Mouse (Mus musculus) hindbrain, embryonic 16.5 days (tissue): ENCODE data around the gene Krtap19-2. TPM values are rescaled to one million over a fixed set of nuclear protein-coding genes. Genes with fewer than 3 reads are reported as not detected.

Experiments used
- ATAC-seq: fragments of 200-750 bp; cut with Nextera tagmentation; 2 replicates; pipeline ENCODE4 v1.8.0; 2017; ENCODE audit warnings: moderate TSS enrichment, moderate library complexity
- H3K27ac ChIP-seq: fragments of 300-500 bp; sonication (generic); 2 replicates; pipeline ENCODE4 v1.5.1; 2014; ENCODE audit warnings: low read depth, mild to moderate bottlenecking, control low read depth, low read length, moderate library complexity
- H3K27me3 ChIP-seq: fragments of 300-500 bp; sonication (generic); replicated peaks from 2 replicates; pipeline ENCODE4 v1.6.1; 2014; ENCODE audit warnings: low read length; ENCODE audit not compliant: control insufficient read depth, insufficient read depth
- H3K36me3 ChIP-seq: fragments of 300-500 bp; sonication (generic); 2 replicates; pipeline ENCODE4 v1.6.1; 2014; ENCODE audit warnings: mild to moderate bottlenecking, low read length, moderate library complexity, mixed read lengths; ENCODE audit not compliant: control insufficient read depth, insufficient read depth
- H3K4me1 ChIP-seq: fragments of 300-500 bp; sonication (generic); 2 replicates; pipeline ENCODE4 v1.6.1; 2014; ENCODE audit warnings: low read depth, low read length; ENCODE audit not compliant: control insufficient read depth, insufficient read depth
- H3K4me2 ChIP-seq: fragments of 300-500 bp; sonication (generic); 2 replicates; pipeline ENCODE4 v1.6.1; 2014; ENCODE audit warnings: mild to moderate bottlenecking, low read length, control low read depth, moderate library complexity
- H3K4me3 ChIP-seq: fragments of 300-500 bp; sonication (generic); 2 replicates; pipeline ENCODE4 v1.5.1; 2014; ENCODE audit warnings: mild to moderate bottlenecking, low read length, control low read depth, moderate library complexity
- H3K9ac ChIP-seq: fragments of 300-500 bp; sonication (generic); 2 replicates; pipeline ENCODE4 v1.6.1; 2014; ENCODE audit warnings: low read depth, mild to moderate bottlenecking, control low read depth, low read length, moderate library complexity
- H3K9me3 ChIP-seq: fragments of 300-500 bp; sonication (generic); 2 replicates; pipeline ENCODE4 v1.6.1; 2014; ENCODE audit warnings: mild to moderate bottlenecking, low read length, moderate library complexity; ENCODE audit not compliant: control insufficient read depth
- WGBS: fragments of 180-500 bp; shearing (Covaris S2); extraction: QIAGEN DNeasy Blood & Tissue Kit; methylation state at CpG from one replicate; pipeline ENCODE4 v1.1.7; 2014; 5-methylcytosine and 5-hydroxymethylcytosine counted together
- polyA plus RNA-seq: library from polyadenylated mRNA; unstranded; fragments of >200 nt; fragmentation: Nextera tagmentation; extraction: Ambion mirVana; gene quantifications from 2 replicates; pipeline ENCODE4 v1.2.1, GENCODE M21; 2015

Krtap19-2 gene
- polyA plus RNA-seq, 1 experiment from 2014 or later: not detected

GRCm38 (mm10) chr16:88847363-88847762 is 26.7 kb downstream of the Krtap19-2 start:
- no peaks in the 10 kb centered on the region for H3K4me1 ChIP-seq
- ATAC-seq: no peak
- WGBS: 90% methylated on average over 1 of the region's 1 CpGs

DNA sequence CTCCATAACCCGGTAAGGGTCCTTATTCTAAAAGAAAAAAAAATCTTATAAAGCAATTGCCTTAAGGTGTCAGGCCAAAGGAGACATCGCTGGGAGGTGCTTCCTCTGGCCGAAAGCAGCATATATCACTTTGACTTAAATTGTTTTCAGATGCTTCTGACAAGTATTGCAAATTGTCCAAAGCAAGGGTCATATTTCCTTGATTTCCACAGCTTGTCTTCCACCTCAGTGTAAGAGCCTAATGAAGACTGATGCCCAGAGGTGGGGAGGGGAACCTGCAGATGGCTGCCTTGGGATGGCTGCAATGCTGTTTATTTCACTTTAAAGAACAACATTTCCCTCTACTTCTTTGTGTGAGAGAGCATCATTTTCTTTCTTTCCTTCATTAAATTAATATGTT is 47.1 kb downstream of the Krtap19-2 start:
- no peak overlapping the region for H3K4me2 ChIP-seq
- no peak overlapping the region for H3K27ac ChIP-seq
- H3K36me3 ChIP-seq: no peaks in the 10 kb centered on the region
- no peak for ATAC-seq
- H3K27me3 ChIP-seq: no peaks in the 10 kb centered on the region
- no peaks in the 10 kb centered on the region for H3K9me3 ChIP-seq
- 52% methylated on average over 3 of the region's 3 CpGs for WGBS
- no peaks in the 10 kb centered on the region for H3K4me1 ChIP-seq
- no peak overlapping the region for H3K9ac ChIP-seq
- no peak overlapping the region for H3K4me3 ChIP-seq

More at GRCm38 (mm10) chr16:88847363-88847762, 26.7 kb downstream of the Krtap19-2 start:
- no peak overlapping the region for H3K4me3 ChIP-seq
- H3K4me2 ChIP-seq: no peak overlapping the region
- no peaks in the 10 kb centered on the region for H3K36me3 ChIP-seq
- no peak overlapping the region for H3K27ac ChIP-seq
- H3K27me3 ChIP-seq: no peaks in the 10 kb centered on the region
- H3K9me3 ChIP-seq: no peaks in the 10 kb centered on the region
- no peak overlapping the region for H3K9ac ChIP-seq

DNA sequence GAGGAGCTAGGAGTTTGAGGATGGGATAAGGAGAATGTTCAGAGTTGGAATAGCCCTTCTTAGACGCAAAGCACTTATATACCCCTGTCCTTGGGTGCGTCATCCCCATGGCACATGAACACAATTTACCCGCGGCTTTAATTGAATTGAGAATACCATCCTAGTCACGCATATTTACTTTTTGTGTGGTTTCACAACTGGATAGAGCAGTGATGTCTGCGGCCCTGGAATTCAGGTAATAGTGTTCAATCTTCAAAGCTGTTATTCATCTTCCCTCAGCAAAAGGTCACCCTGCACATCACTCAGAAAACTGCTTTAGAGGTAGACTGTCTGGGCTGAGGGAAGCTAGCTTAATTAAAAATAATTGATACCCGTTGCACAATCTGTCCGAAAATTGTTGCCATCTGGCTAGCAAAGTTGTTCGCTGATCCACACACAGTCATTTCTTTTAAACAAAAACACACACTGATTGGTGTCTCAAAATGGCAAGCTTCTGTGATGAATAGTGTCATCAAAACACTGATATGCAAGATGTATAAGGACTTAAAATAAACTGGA is 47.9 kb downstream of the Krtap19-2 start, which contains the start of gene Krtap14:
Gene Krtap14 (minus strand): TSS at position 51 of the 558 bp plus-strand sequence.
- no peaks in the 10 kb centered on the region for H3K4me1 ChIP-seq
- H3K9me3 ChIP-seq: no peaks in the 10 kb centered on the region
- no peak within 1 kb of the TSS for H3K4me2 ChIP-seq
- H3K27ac ChIP-seq: no peak within 1 kb of the TSS
- H3K9ac ChIP-seq: no peak within 1 kb of the TSS
- no peak for ATAC-seq
- no peaks in the 10 kb centered on the region for H3K36me3 ChIP-seq
- no peak within 1 kb of the TSS for H3K4me3 ChIP-seq
- H3K27me3 ChIP-seq: no peaks in the 10 kb centered on the region
- 65% methylated on average over 9 of the region's 9 CpGs for WGBS

DNA sequence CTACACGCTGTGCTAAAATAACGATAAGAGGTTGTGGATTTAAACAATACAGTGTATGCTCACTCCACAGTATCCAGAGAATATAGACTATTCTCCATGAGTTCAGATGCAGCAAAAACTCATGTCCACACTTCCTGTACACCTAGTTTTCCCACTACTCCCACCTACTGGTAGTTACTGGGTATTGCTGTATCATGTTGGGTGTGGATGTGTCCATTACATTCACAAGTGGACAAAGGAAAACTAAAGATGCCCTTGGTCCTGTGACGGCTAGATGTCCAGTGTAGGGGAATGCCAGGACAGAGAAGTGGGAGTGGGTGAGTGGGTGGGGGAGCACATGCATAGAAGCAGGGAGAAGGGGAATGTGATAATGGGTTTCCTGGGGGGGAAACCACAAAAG is 50.3 kb downstream of the Krtap19-2 start:
- Histone ChIP-seq H3K9me3 (no peaks in the 10 kb centered on the region), H3K27ac (no peak overlapping the region), H3K4me1 (no peaks in the 10 kb centered on the region), H3K36me3 (no peaks in the 10 kb centered on the region), H3K4me3 (no peak overlapping the region), H3K4me2 (no peak overlapping the region), H3K9ac (no peak overlapping the region), H3K27me3 (no peaks in the 10 kb centered on the region)
- 78% methylated on average over 3 of the region's 3 CpGs for WGBS
- no peak for ATAC-seq

Other genes starting within 250 kb of the Krtap19-2 start
- not detected in 2 replicates for gene 2310079G19Rik, start 246.6 kb downstream of the Krtap19-2 start, polyA plus RNA-seq
- not detected in 2 replicates for gene Krtap26-1, start 226.5 kb downstream of the Krtap19-2 start, polyA plus RNA-seq
- not detected in 2 replicates for gene Krtap27-1, start 202.6 kb downstream of the Krtap19-2 start, polyA plus RNA-seq
- not detected in 2 replicates for gene 2310061N02Rik, start 166.3 kb downstream of the Krtap19-2 start, polyA plus RNA-seq
- gene Krtap13-1, start 145.4 kb downstream of the Krtap19-2 start, polyA plus RNA-seq: not detected in 2 replicates
- not detected in 2 replicates for gene Krtap13, start 122.6 kb downstream of the Krtap19-2 start, polyA plus RNA-seq
- gene 2310034C09Rik, start 115.4 kb downstream of the Krtap19-2 start, polyA plus RNA-seq: not detected in 2 replicates
- not detected in 2 replicates for gene 2310057N15Rik, start 100.1 kb downstream of the Krtap19-2 start, polyA plus RNA-seq
- gene Gm5965, start 96.4 kb downstream of the Krtap19-2 start, polyA plus RNA-seq: not detected in 2 replicates
- gene Gm20741, start 62.0 kb downstream of the Krtap19-2 start, polyA plus RNA-seq: not detected in 2 replicates
- 0.25 TPM in 1 of 2 replicates, not detected in the other for gene Krtap15, start 54.1 kb downstream of the Krtap19-2 start, polyA plus RNA-seq
- not detected in 2 replicates for gene Krtap14, start 48.1 kb downstream of the Krtap19-2 start, polyA plus RNA-seq
- not detected in 2 replicates for gene Krtap19-1, start 4.9 kb downstream of the Krtap19-2 start, polyA plus RNA-seq
- not detected in 2 replicates for gene Krtap19-3, start 3.8 kb upstream of the Krtap19-2 start, polyA plus RNA-seq
- not detected in 2 replicates for gene Krtap19-4, start 10.8 kb upstream of the Krtap19-2 start, polyA plus RNA-seq
- not detected in 2 replicates for gene Krtap19-5, start 22.2 kb upstream of the Krtap19-2 start, polyA plus RNA-seq
- gene Krtap19-9b, start 58.0 kb upstream of the Krtap19-2 start, polyA plus RNA-seq: not detected in 2 replicates
- not detected in 2 replicates for gene Krtap16-3, start 88.6 kb upstream of the Krtap19-2 start, polyA plus RNA-seq
- not detected in 2 replicates for gene Krtap22-2, start 136.5 kb upstream of the Krtap19-2 start, polyA plus RNA-seq
- gene Gm10229, start 141.0 kb upstream of the Krtap19-2 start, polyA plus RNA-seq: not detected in 2 replicates
- gene Krtap6-1, start 157.4 kb upstream of the Krtap19-2 start, polyA plus RNA-seq: not detected in 2 replicates
- gene Gm10228, start 167.2 kb upstream of the Krtap19-2 start, polyA plus RNA-seq: not detected in 2 replicates
- not detected in 2 replicates for gene Krtap6-5, start 173.6 kb upstream of the Krtap19-2 start, polyA plus RNA-seq
- not detected in 2 replicates for gene 1110025L11Rik, start 189.7 kb upstream of the Krtap19-2 start, polyA plus RNA-seq
- not detected in 2 replicates for gene Krtap6-3, start 209.7 kb upstream of the Krtap19-2 start, polyA plus RNA-seq